Mouse (Mus musculus) E14TG2a.4 (cell line): ENCODE results near the gene Epb41l4b.

Experiments used
- CTCF ChIP-seq: conservative IDR thresholded peaks from 2 replicates; pipeline ENCODE4 v1.5.1; 2014; ENCODE audit warnings: low read length
- NANOG ChIP-seq: IDR thresholded peaks from 2 replicates; pipeline ENCODE4 v1.6.1; 2014; ENCODE audit warnings: borderline replicate concordance, low read length, mixed read lengths

DNA sequence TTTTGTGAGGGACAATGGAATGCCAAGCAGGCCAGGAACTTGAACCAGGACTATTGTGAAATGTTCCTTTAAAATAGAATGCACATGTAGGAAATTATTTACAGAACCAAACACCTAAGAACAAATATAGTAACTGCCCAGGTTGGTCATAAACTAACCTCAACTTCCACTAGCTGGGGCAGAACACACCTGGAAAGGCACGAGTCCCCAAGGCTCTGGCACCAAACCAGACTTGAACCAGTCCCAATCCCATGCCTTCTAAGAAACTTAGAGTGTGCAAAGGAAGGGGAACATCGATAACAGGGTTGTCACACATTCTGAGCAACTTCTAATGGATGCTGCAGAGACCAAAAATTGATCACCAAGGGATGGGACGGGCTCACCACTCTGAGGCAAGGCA is 21.1 kb downstream of the Epb41l4b start:
- TF ChIP-seq CTCF (no peak), NANOG (no peak)
